Mouse (Mus musculus) G1E-ER4 (cell line): Measurements from ENCODE around the gene Maats1. TPM values are rescaled to one million over a fixed set of nuclear protein-coding genes. Genes with fewer than 3 reads are reported as not detected.

ENCODE experiments used
- GATA1 ChIP-seq: IDR thresholded peaks from one replicate; pipeline ENCODE4 v1.8.0; 2012; ENCODE audit warnings: low read length, inconsistent platforms
- polyA plus RNA-seq: library from polyadenylated mRNA; stranded (reverse); fragments of >175 nt; gene quantifications from 2 replicates; pipeline ENCODE4 v1.2.3, GENCODE M21; 2012

Maats1 gene
- polyA plus RNA-seq, 1 experiment: not detected

DNA sequence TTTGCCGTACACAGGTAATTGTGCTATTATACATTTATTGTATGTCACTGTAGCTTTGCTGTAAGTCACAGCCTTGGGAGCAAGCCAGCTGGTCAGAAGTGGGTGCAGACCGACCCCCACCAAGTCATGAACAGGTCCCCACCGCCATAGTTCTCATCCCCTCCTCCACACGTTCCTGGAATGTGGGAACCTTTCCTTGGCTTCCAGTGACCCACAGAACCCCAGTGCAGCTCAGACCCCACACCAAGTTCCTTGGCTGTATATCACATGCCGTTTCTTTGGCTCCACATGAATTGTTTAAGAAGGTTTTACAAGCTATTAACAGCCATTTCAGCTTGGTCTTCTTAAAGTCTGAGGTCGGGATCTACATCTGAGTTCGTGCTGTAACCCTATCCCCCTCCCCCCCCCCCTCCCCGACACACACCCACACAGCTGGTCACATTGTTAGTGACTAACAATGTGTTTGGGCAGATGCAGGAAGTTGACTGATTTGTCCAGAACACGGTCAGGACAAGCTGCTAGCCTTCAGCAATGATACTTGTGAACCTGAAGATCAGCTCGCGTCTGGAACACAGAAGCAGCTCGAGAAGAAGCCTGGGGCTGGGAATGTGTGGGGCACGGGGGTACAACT, 93.5 kb downstream of the Maats1 start:
- no peak for TF ChIP-seq GATA1

Other genes with a start within 250 kb of the Maats1 start
- gene Nr1i2, start 47.3 kb downstream of the Maats1 start, polyA plus RNA-seq: not detected in 2 replicates
- 307 and 514 TPM in 2 replicates for gene Cox17, start 4.8 kb upstream of the Maats1 start, polyA plus RNA-seq
- gene Gm21987, start 4.9 kb upstream of the Maats1 start, polyA plus RNA-seq: 882 and 1,467 TPM in 2 replicates
- 3.6 and 4.8 TPM in 2 replicates for gene Popdc2, start 20.1 kb upstream of the Maats1 start, polyA plus RNA-seq
- gene Pla1a, start 91.0 kb upstream of the Maats1 start, polyA plus RNA-seq: not detected in 2 replicates
- gene Adprh, start 110.6 kb upstream of the Maats1 start, polyA plus RNA-seq: 262 and 323 TPM in 2 replicates
- 0.12 and 0.19 TPM in 2 replicates for gene Cd80, start 113.4 kb upstream of the Maats1 start, polyA plus RNA-seq
- 30.1 and 38.6 TPM in 2 replicates for gene Timmdc1, start 180.5 kb upstream of the Maats1 start, polyA plus RNA-seq
- 6.9 and 7.6 TPM in 2 replicates for gene Poglut1, start 208.1 kb upstream of the Maats1 start, polyA plus RNA-seq
- gene Tmem39a, start 216.6 kb upstream of the Maats1 start, polyA plus RNA-seq: 15.4 and 16.0 TPM in 2 replicates